Mouse (Mus musculus): Measurements from ENCODE around the gene Pik3cb.

The Pik3cb gene

DNA sequence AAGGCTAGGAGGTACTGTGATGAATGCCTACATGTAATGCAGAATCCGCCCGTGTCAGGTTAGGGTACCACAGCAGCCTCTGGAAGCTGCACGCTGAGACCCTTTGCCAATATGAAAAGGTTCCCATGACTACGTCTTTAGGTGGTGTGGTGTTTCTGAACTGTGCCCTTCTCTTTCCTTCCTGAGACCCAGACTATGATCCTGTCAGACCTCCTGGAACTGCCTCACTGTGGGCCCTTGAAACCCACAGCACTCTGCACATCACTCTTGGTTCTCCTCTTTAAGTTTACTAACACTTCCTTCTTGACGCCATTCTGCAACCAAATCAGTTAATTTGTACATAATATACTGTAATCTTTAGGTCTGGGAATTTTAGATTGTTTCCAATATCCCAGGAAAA is 58.7 kb downstream of the Pik3cb start:
- DNase-seq (ENCODE audit: low spot score): no peak

DNA sequence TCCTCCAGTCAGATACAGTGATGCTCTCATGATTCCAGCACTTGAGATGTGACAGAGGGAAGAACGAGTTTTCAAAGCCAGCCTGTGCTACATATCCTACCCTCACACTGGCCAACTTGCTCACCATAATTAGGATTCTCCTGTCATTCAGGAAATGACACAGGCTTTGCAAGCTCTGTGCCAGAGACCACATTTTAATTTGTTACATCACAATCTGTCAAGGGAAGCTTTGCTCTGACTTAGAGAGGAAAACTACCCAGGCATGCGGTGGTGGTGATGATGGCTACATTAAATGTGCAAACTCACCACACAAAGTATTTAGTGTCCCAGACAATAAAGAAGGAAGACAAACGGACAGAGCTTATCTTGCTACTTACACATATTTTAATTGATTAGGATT is 59.1 kb downstream of the Pik3cb start:
- no peak for DNase-seq (ENCODE audit: low spot score)

DNA sequence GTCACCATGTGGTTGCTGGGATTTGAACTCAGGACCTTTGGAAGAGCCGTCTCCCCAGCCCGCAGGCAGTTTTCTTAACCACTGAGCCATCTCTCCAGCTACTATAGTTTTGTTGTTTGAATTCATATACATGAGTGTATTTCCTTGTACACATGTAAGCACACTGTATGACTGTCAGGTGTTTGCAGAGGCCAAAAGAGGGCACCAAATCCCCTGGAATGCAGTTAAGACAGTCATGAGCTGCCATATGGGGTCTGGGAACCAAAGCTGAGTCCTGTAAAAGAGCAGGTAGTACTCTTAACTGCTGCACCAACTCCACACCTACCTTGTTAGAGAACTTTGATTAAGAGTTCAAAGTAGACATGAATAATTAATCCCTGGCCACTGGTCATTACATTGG is 59.8 kb downstream of the Pik3cb start:
- DNase-seq (ENCODE audit: low spot score): no peak

DNA sequence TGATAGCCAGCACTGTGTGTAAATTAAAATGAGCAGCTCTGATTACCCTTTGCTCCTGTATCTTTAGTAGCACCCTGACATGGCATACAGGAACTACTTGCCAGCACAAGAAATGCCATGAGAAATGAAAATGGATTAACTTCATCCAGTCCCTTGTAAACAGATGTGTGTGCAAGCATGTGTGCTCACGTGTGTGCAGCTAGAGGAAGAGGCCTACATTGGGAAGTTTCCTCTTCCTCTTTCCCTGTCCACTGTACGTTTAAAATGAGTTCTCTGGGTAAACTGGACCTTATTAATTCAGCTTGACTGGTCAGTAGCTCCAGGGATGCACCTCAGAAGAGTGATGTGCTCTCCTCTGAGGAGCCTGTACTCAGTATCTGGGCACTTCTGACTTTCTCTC is 66.0 kb downstream of the Pik3cb start:
- DNase-seq (ENCODE audit: low spot score): no peak

- DNase-seq (ENCODE audit: low spot score): no peak
Observed at GRCm38 (mm10) chr9:99072538-99072937, 67.9 kb downstream of the Pik3cb start.

- no peak for DNase-seq (ENCODE audit: low spot score)
Observed at GRCm38 (mm10) chr9:99065311-99065710, 75.1 kb downstream of the Pik3cb start.

- DNase-seq (ENCODE audit: low spot score): peak; percentile 62
Observed at GRCm38 (mm10) chr9:99064216-99064615, 76.2 kb downstream of the Pik3cb start.

- DNase-seq (ENCODE audit: low spot score): peak; percentile 63
Observed at GRCm38 (mm10) chr9:99062544-99062943, 77.9 kb downstream of the Pik3cb start.

DNA sequence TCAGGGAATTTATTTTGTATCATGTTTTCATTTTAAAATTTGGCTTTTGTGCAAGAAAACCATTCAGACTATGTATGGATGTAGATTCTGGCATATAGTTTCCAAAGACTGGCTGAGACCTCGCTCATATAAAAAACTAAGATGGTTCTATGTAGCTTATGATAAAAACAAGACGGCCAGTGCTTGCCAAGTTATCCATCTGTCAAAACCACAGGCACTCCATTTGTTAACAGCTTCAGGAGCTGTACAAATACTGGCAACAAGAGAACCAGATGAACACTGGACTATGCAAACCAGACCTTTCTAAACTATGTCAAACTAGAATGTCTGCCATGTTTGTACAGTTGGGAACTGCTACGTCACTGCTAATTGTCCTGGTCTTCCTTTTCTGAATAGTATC is 82.7 kb downstream of the Pik3cb start:
- no peak for DNase-seq (ENCODE audit: low spot score)

DNA sequence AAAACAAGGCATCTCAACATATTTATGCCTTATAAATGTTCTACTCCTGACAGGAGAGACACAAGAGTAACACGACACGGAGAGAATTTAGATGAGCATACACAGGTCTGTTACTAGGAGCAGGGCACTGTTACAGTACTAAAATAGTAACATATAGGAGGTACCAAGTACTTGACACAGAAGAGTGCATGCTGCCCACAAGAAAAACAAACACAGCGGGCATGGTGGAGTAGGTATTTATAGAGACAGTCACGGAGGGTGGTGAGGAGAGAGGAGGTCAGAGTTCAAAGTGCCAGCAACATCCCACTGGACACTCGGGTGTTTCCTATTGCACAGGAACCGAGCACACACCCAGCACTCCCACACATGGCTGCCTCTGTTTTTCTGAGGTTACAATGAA is 90.7 kb downstream of the Pik3cb start:
- DNase-seq (ENCODE audit: low spot score): no peak

GRCm38 (mm10) chr9:99048724-99049250 is 91.6 kb downstream of the Pik3cb start:
- peak; percentile 13 for DNase-seq (ENCODE audit: low spot score)

- no peak for DNase-seq (ENCODE audit: low spot score)
Observed at GRCm38 (mm10) chr9:99044761-99045160, 95.7 kb downstream of the Pik3cb start.

- DNase-seq (ENCODE audit: low spot score): no peak
Observed at GRCm38 (mm10) chr9:99042641-99043040, 97.8 kb downstream of the Pik3cb start.

- no peak for DNase-seq (ENCODE audit: low spot score)
Observed at GRCm38 (mm10) chr9:99041994-99042393, 98.4 kb downstream of the Pik3cb start.

DNA sequence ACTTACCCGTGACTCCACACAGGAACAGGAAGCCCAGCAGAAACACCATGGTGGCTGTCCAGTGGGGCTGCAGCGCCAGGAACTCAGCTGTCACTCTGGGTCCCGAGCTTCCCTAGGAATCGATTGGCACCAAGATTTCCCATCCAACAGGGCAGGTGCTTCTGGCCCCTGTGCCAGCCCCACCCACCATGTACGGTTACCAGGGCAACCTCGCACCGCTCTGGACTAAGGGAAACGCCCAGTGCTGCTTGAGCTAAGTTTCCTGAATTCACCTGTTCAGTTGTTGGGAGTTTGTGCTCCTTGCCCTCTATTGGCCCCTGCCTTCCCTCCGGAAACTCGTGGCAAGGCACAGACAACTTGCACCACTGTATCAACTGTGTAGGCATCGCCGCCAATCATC is 104.8 kb downstream of the Pik3cb start, which contains the start of gene Gm1123:
Gene Gm1123, minus strand, starts transcription at position 141 of the 400 bp plus-strand sequence.
- no peak for DNase-seq (ENCODE audit: low spot score)

- DNase-seq (ENCODE audit: low spot score): no peak
Observed at GRCm38 (mm10) chr9:99034111-99034510, 106.3 kb downstream of the Pik3cb start.

DNA sequence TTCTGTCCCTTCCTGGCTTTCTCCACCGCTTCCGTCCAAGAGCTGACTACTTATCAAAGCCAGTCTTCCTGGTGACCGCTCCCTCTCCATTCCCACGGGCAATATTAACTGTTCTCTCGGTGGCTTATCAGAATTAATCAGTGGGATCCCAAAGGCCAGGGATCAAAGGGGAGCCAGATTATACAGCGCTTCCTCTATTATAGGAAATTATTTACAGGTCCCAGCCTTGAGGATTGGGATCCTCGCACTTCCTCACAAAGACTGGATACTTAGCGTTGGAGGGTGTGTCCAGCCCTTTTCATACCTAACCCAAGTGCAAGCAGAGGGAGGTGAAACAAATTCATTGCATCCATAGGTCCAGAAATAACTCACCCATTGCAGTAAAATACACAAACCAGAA is 108.4 kb downstream of the Pik3cb start:
- DNase-seq (ENCODE audit: low spot score): no peak

GRCm38 (mm10) chr9:99021751-99022150 is 118.7 kb downstream of the Pik3cb start:
- DNase-seq (ENCODE audit: low spot score): no peak

GRCm38 (mm10) chr9:99021166-99021565 is 119.3 kb downstream of the Pik3cb start:
- no peak for DNase-seq (ENCODE audit: low spot score)

- no peak for DNase-seq (ENCODE audit: low spot score)
Observed at GRCm38 (mm10) chr9:99017679-99018078, 122.7 kb downstream of the Pik3cb start.

DNA sequence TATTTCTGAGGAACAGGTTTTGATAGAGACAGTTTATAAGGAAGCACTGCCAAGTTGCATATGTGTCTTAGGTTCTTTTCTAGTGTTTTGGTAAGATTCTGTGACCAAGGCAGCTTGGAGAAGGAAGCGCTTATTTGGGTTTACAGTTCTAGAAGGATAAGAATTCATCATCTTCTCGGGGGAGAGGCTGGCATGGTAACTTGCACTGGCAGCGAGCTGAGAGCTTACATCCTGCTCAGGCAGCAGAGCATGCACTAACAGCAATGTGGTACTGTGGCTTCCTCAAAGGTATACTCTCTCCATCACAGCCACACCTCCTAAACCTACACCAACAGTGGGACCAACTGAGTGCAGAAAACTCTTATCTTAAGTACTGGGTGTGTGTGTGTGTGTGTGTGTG is 123.7 kb downstream of the Pik3cb start:
- no peak for DNase-seq (ENCODE audit: low spot score)

DNA sequence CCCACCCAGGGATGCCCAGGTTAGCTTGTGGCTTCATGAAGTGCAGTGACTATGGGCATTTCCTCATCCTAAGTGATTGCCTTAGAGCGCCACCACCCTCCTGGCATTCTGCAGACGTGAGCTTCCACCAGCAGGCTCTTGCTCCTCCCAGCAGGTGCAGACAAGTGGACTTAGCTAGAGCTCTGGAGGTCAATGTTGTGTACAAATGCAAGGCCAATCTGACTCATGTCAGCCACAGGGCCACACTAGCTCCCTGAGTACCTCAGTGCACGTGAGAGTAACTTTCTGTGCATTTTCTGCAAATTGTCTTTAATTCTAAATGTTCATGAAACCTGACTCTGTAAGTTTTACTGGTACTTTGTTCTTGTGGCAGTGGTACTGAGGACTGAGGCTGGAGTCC is 124.1 kb downstream of the Pik3cb start:
- DNase-seq (ENCODE audit: low spot score): no peak

GRCm38 (mm10) chr9:99009898-99010199 is 130.6 kb downstream of the Pik3cb start:
- DNase-seq (ENCODE audit: low spot score): no peak

DNA sequence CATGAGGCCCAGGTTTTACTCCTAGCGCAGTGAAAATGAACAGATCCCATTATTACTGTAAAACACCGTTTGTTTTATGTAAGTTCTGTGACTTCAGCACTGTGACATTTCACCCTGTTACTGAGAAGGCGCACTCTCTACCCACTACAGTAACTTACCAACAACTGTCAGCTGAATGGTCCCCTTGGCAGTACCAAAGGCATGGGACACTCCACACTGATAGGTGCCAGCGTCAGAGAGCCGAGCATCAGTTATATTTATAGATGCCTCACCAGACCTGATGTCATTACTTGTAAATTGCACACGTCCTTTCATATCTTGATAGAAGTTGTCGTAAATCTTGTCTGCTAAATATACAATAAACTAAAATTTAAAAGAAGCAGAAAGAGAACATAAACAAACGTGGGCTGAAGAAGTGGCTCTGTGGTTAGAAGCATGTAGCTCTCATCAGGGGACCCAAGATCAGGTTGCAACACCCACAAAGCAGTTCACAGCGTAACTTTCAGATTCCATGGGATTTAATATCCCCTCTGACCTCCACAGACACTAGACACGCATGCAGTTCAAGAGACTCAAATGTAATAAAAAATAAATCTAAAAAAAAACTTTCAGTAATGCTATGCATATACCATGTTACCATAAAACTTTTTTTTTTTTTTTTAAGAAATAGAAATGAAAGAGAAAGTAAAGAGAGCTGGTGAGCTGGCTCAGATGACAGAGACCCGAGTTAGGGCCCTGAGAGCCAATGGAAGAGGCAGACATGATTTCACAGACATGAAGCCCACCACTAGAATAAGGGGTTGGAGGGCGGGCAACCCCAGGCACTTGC is 131.1 kb downstream of the Pik3cb start:
- DNase-seq (ENCODE audit: low spot score): no peak

Data from MN1 (cell line).